Mouse (Mus musculus) urinary bladder, postnatal 0 days (tissue): ENCODE results near the gene Gm7697. TPM values are rescaled to one million over a fixed set of nuclear protein-coding genes. Genes with fewer than 3 reads are reported as not detected.

Source experiments
- polyA plus RNA-seq: library from polyadenylated mRNA; unstranded; fragments of >200 nt; fragmentation: Nextera tagmentation; extraction: Ambion mirVana; gene quantifications from 2 replicates; pipeline ENCODE4 v1.2.1, GENCODE M21; 2015

The Gm7697 gene
- polyA plus RNA-seq = not detected in 2 replicates

GRCm38 (mm10) chr8:69522876-69523275 lies at the start of gene Gm7697:
Gene Gm7697, minus strand, starts transcription at chr8:69522976.

GRCm38 (mm10) chr8:69453465-69453864 lies 69.3 kb downstream of the Gm7697 start, which contains the start of gene Gm9495:
Gene Gm9495, minus strand, starts transcription at chr8:69453565.

Other genes starting within 250 kb of the Gm7697 start
- gene Gm9495, start 69.4 kb downstream of the Gm7697 start, polyA plus RNA-seq = not detected in 2 replicates
- 8.5 and 9.0 TPM in 2 replicates for gene Zfp868, start 102.6 kb upstream of the Gm7697 start, polyA plus RNA-seq
- 0.71 and 0.87 TPM in 2 replicates for gene Zfp964, start 131.5 kb upstream of the Gm7697 start, polyA plus RNA-seq
- 12.5 and 13.6 TPM in 2 replicates for gene Zfp869, start 187.7 kb upstream of the Gm7697 start, polyA plus RNA-seq
- 1.7 and 2.6 TPM in 2 replicates for gene Zfp963, start 227.0 kb upstream of the Gm7697 start, polyA plus RNA-seq